Mouse (Mus musculus) MEL (cell line): ENCODE results near the gene Lamtor4. TPM values are rescaled to one million over a fixed set of nuclear protein-coding genes. Genes with fewer than 3 reads are reported as not detected.

Experiments used
- DNase-seq: peaks from one replicate; pipeline ENCODE4 v3.0.0; 2011; ENCODE audit warnings: low read depth, low spot score
- H3K27ac ChIP-seq: 2 replicates; pipeline ENCODE4 v1.5.1; 2012; ENCODE audit warnings: low read depth, mild to moderate bottlenecking, control low read depth, low read length, moderate library complexity; ENCODE audit not compliant: control insufficient read depth
- H3K27me3 ChIP-seq, 2 experiments: fragments of 150-350 bp in 1 of 2; sonication (generic) in 1 of 2; 2 replicates each; pipeline ENCODE4 v1.6.1; 2012; ENCODE audit warnings: low read length in 2 of 2, mild to moderate bottlenecking in 2 of 2, improper control_type of control experiment in 1 of 2, moderate library complexity in 1 of 2; ENCODE audit not compliant: insufficient read depth in 2 of 2, control insufficient read depth in 1 of 2
- H3K36me3 ChIP-seq, 2 experiments: 2 replicates each; pipeline ENCODE4 v1.6.1; 2012 to 2014; ENCODE audit warnings: low read length in 2 of 2, improper control_type of control experiment in 1 of 2, inconsistent platforms in 1 of 2, mild to moderate bottlenecking in 1 of 2; ENCODE audit not compliant: insufficient read depth in 2 of 2, control insufficient read depth in 1 of 2
- H3K4me1 ChIP-seq, 2 experiments: fragments of 150-350 bp in 1 of 2; sonication (generic) in 1 of 2; 2 replicates each; pipeline ENCODE4 v1.6.1; 2012; ENCODE audit warnings: low read length in 2 of 2, improper control_type of control experiment in 1 of 2, mild to moderate bottlenecking in 1 of 2; ENCODE audit not compliant: insufficient read depth in 2 of 2, control insufficient read depth in 1 of 2
- H3K4me3 ChIP-seq, 2 experiments: fragments of 150-350 bp in 1 of 2; sonication (generic) in 1 of 2; 2 replicates each; pipeline ENCODE4 v1.5.1; 2012; ENCODE audit warnings: low read depth in 2 of 2, low read length in 2 of 2, mild to moderate bottlenecking in 2 of 2, moderate library complexity in 2 of 2, control low read depth in 1 of 2, improper control_type of control experiment in 1 of 2; ENCODE audit not compliant: control insufficient read depth in 1 of 2, insufficient read depth in 1 of 2
- H3K79me2 ChIP-seq: 2 replicates; pipeline ENCODE4 v1.6.1; 2012; ENCODE audit warnings: mild to moderate bottlenecking, low read length, moderate library complexity; ENCODE audit not compliant: control insufficient read depth, poor library complexity, insufficient read depth
- H3K9ac ChIP-seq: 2 replicates; pipeline ENCODE4 v1.6.1; 2012; ENCODE audit warnings: low read depth, mild to moderate bottlenecking, control low read depth, low read length, moderate library complexity; ENCODE audit not compliant: control insufficient read depth, poor library complexity, severe bottlenecking
- H3K9me3 ChIP-seq: fragments of 150-350 bp; sonication (generic); replicated peaks from 2 replicates; pipeline ENCODE4 v1.6.1; 2012; ENCODE audit warnings: mild to moderate bottlenecking, low read length, improper control_type of control experiment, moderate library complexity; ENCODE audit not compliant: insufficient read depth
- BHLHE40 ChIP-seq: IDR thresholded peaks from 2 replicates; pipeline ENCODE4 v1.6.1; 2012; ENCODE audit warnings: low read depth, mild to moderate bottlenecking, inconsistent platforms, low read length, improper control_type of control experiment, borderline replicate concordance
- CHD2 ChIP-seq: IDR thresholded peaks from 2 replicates; pipeline ENCODE4 v1.6.1; 2011; ENCODE audit warnings: low read length, improper control_type of control experiment
- E2F4 ChIP-seq: IDR thresholded peaks from 2 replicates; pipeline ENCODE4 v1.6.1; 2011; ENCODE audit warnings: low read depth, low read length, improper control_type of control experiment, borderline replicate concordance
- ELF1 ChIP-seq: IDR thresholded peaks from 2 replicates; pipeline ENCODE4 v1.6.1; 2014; ENCODE audit warnings: low read depth, mild to moderate bottlenecking, inconsistent platforms, low read length, improper control_type of control experiment, moderate library complexity
- EP300 ChIP-seq, 2 experiments: IDR thresholded peaks; 2 replicates each; pipeline ENCODE4 v1.6.1; 2011; ENCODE audit warnings: improper control_type of control experiment in 2 of 2, low read length in 2 of 2, low read depth in 1 of 2, mild to moderate bottlenecking in 1 of 2
- ETS1 ChIP-seq: IDR thresholded peaks from 2 replicates; pipeline ENCODE4 v1.6.1; 2012; ENCODE audit warnings: low read depth, mild to moderate bottlenecking, inconsistent platforms, low read length, improper control_type of control experiment, moderate library complexity
- GABPA ChIP-seq: IDR thresholded peaks from 2 replicates; pipeline ENCODE4 v1.6.1; 2012; ENCODE audit warnings: low read depth, mild to moderate bottlenecking, inconsistent platforms, low read length, improper control_type of control experiment, moderate library complexity
- HCFC1 ChIP-seq: IDR thresholded peaks from 2 replicates; pipeline ENCODE4 v1.6.1; 2012; ENCODE audit warnings: low read depth, mild to moderate bottlenecking, inconsistent platforms, low read length, improper control_type of control experiment, moderate library complexity
- JUND ChIP-seq: IDR thresholded peaks from 2 replicates; pipeline ENCODE4 v1.6.1; 2011; ENCODE audit warnings: low read depth, mild to moderate bottlenecking, improper control_type of control experiment, low read length
- MAX ChIP-seq: IDR thresholded peaks from 2 replicates; pipeline ENCODE4 v1.6.1; 2011; ENCODE audit warnings: low read length, improper control_type of control experiment
- MXI1 ChIP-seq: IDR thresholded peaks from 2 replicates; pipeline ENCODE4 v1.6.1; 2011; ENCODE audit warnings: mild to moderate bottlenecking, low read depth, low read length, improper control_type of control experiment
- MYB ChIP-seq: IDR thresholded peaks from 2 replicates; pipeline ENCODE4 v1.6.1; 2011; ENCODE audit warnings: mild to moderate bottlenecking, low read depth, low read length, improper control_type of control experiment
- NELFE ChIP-seq: IDR thresholded peaks from 2 replicates; pipeline ENCODE4 v1.6.1; 2011; ENCODE audit warnings: low read depth, low read length, improper control_type of control experiment
- POLR2AphosphoS5 ChIP-seq: IDR thresholded peaks from 2 replicates; pipeline ENCODE4 v1.6.1; 2012; ENCODE audit warnings: low read depth, borderline replicate concordance, mild to moderate bottlenecking, inconsistent platforms, low read length, moderate library complexity, mixed read lengths
- RAD21 ChIP-seq: IDR thresholded peaks from 2 replicates; pipeline ENCODE4 v1.6.1; 2011; ENCODE audit warnings: mild to moderate bottlenecking, low read depth, low read length, improper control_type of control experiment
- RCOR1 ChIP-seq: IDR thresholded peaks from 2 replicates; pipeline ENCODE4 v1.6.1; 2012; ENCODE audit warnings: low read depth, mild to moderate bottlenecking, inconsistent platforms, low read length, improper control_type of control experiment
- TAL1 ChIP-seq: IDR thresholded peaks from 2 replicates; pipeline ENCODE4 v1.6.1; 2012; ENCODE audit warnings: mild to moderate bottlenecking, inconsistent platforms, low read length, moderate library complexity, mixed read lengths
- ZKSCAN1 ChIP-seq: IDR thresholded peaks from 2 replicates; pipeline ENCODE4 v1.6.1; 2012; ENCODE audit warnings: low read depth, mild to moderate bottlenecking, inconsistent platforms, low read length, improper control_type of control experiment, moderate library complexity
- polyA plus RNA-seq, 2 experiments: library from polyadenylated mRNA; stranded (reverse) in 1 of 2; unstranded in 1 of 2; fragments of >175 nt in 1 of 2; fragments of >200 nt in 1 of 2; gene quantifications; 2 replicates each; pipeline versions ENCODE4 v1.2.1 to v1.2.4; 2012; ENCODE audit warnings: low replicate concordance in 2 of 2, low read depth in 1 of 2; ENCODE audit not compliant: insufficient read length in 2 of 2, insufficient read depth in 1 of 2, missing spikeins in 1 of 2
- total RNA-seq: library from RNA; depleted of rRNA; stranded (reverse); fragments of 300-350 nt; gene quantifications from 2 replicates; pipeline ENCODE4 v1.2.3, GENCODE M21; 2012

Lamtor4 gene
- total and polyA plus RNA-seq, 3 experiments, result 45.7 to 59.0 TPM; not detected in 1

GRCm38 (mm10) chr5:138280829-138281228, 25.5 kb downstream of the Lamtor4 start:
- H3K27me3 ChIP-seq, result no peaks in the 10 kb centered on the region; a peak in 1 of 4 replicates
- no peak for DNase-seq
- H3K9me3 ChIP-seq, result no peaks in the 10 kb centered on the region
- H3K4me1 ChIP-seq, result no peaks in the 10 kb centered on the region
- no peak overlapping the region for H3K27ac ChIP-seq
- TF ChIP-seq HCFC1, result no peak
- TF ChIP-seq BHLHE40, result no peak
- H3K79me2 ChIP-seq, result no peaks in the 10 kb centered on the region
- H3K36me3 ChIP-seq, result no peaks in the 10 kb centered on the region
- no peak overlapping the region for H3K4me3 ChIP-seq
- H3K9ac ChIP-seq, result no peak overlapping the region

GRCm38 (mm10) chr5:138281798-138282197, 26.5 kb downstream of the Lamtor4 start:
- H3K79me2 ChIP-seq, result no peaks in the 10 kb centered on the region
- no peaks in the 10 kb centered on the region for H3K36me3 ChIP-seq
- no peak overlapping the region for H3K27ac ChIP-seq
- no peak for TF ChIP-seq MAX
- TF ChIP-seq RAD21, result no peak
- no peak for TF ChIP-seq RCOR1
- TF ChIP-seq POLR2AphosphoS5, result no peak
- TF ChIP-seq GABPA, result no peak
- no peak for TF ChIP-seq ZKSCAN1
- TF ChIP-seq CHD2, result no peak
- TF ChIP-seq NELFE, result no peak
- no peak for TF ChIP-seq E2F4
- TF ChIP-seq JUND, result no peak
- TF ChIP-seq ELF1, result no peak
- no peak for TF ChIP-seq MYB
- no peak for TF ChIP-seq ETS1
- no peak for TF ChIP-seq EP300 (IDR thresholded peaks at IDR 0.05; ENCODE audit: low read depth in 1 of 2, low read length in 2 of 2)
- TF ChIP-seq MXI1, result no peak
- no peak for TF ChIP-seq TAL1
- H3K9ac ChIP-seq, result no peak overlapping the region
- H3K27me3 ChIP-seq, result no peaks in the 10 kb centered on the region; a peak in 1 of 4 replicates
- no peak for DNase-seq
- no peaks in the 10 kb centered on the region for H3K4me1 ChIP-seq
- no peaks in the 10 kb centered on the region for H3K9me3 ChIP-seq
- H3K4me3 ChIP-seq, result no peak overlapping the region
